Mouse (Mus musculus) ES-E14 (cell line): ENCODE measurements around the gene Nectin2.

Experiments
- HCFC1 ChIP-seq: IDR thresholded peaks from 2 replicates; pipeline ENCODE4 v1.6.1; 2012; ENCODE audit warnings: low read length, inconsistent platforms, borderline replicate concordance; ENCODE audit not compliant: insufficient read depth
- ZC3H11A ChIP-seq: IDR thresholded peaks from 2 replicates; pipeline ENCODE4 v1.6.1; 2012; ENCODE audit warnings: low read depth, mild to moderate bottlenecking, inconsistent platforms, low read length, borderline replicate concordance

DNA sequence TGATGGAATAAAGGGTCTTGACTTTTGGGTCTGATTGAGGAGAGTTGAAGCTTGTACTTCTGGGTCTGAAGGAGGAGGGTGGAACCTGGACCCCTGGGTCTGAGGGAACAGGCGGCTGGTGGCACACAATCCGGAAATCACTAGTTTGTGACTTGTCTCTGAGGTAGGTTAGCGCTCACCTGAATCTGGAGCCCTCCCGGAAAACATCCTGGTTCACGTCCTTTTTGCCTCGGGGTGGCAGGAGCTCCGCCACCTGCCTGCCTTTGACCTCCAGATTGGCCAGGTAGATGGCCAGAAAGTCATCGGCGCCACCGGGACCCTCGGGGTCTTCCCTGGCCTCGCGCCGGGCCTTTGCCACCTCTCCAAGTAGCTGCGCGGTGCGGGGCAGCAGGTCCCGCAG lies 46.0 kb upstream of the Nectin2 start:
- TF ChIP-seq HCFC1 (no peak), ZC3H11A (no peak)
